Mouse (Mus musculus) lung, postnatal 0 days (tissue): ENCODE results near the gene Cd209g. TPM values are rescaled to one million over a fixed set of nuclear protein-coding genes. Genes with fewer than 3 reads are reported as not detected.

Experiments used
- ATAC-seq: fragments of 200-750 bp; cut with Nextera tagmentation; 2 replicates; pipeline ENCODE4 v1.8.0; 2017; ENCODE audit warnings: moderate library complexity
- DNase-seq: peaks from one replicate; pipeline ENCODE4 v3.0.0-alpha.2; 2016; ENCODE audit warnings: low spot score
- H3K27ac ChIP-seq: fragments of 300-500 bp; sonication (generic); 2 replicates; pipeline ENCODE4 v1.5.1; 2014; ENCODE audit warnings: antibody characterized with exemption, mild to moderate bottlenecking, low read length, mixed read lengths
- H3K27me3 ChIP-seq: fragments of 300-500 bp; sonication (generic); replicated peaks from 2 replicates; pipeline ENCODE4 v1.6.1; 2014; ENCODE audit warnings: low read length, mixed read lengths; ENCODE audit not compliant: insufficient read depth
- H3K36me3 ChIP-seq: fragments of 300-500 bp; sonication (generic); 2 replicates; pipeline ENCODE4 v1.6.1; 2014; ENCODE audit warnings: low read length, mixed read lengths; ENCODE audit not compliant: insufficient read depth
- H3K4me1 ChIP-seq: fragments of 300-500 bp; sonication (generic); 2 replicates; pipeline ENCODE4 v1.6.1; 2014; ENCODE audit warnings: antibody characterized with exemption, low read depth, low read length, mixed read lengths; ENCODE audit not compliant: insufficient read depth
- H3K4me2 ChIP-seq: fragments of 300-500 bp; sonication (generic); replicated peaks from 2 replicates; pipeline ENCODE4 v1.6.1; 2014; ENCODE audit warnings: low read depth, mild to moderate bottlenecking, low read length, moderate library complexity, mixed read lengths
- H3K4me3 ChIP-seq: fragments of 300-500 bp; sonication (generic); 2 replicates; pipeline ENCODE4 v1.5.1; 2014; ENCODE audit warnings: low read depth, low read length
- H3K9ac ChIP-seq: fragments of 300-500 bp; sonication (generic); replicated peaks from 2 replicates; pipeline ENCODE4 v1.6.1; 2014; ENCODE audit warnings: low read depth, mild to moderate bottlenecking
- H3K9me3 ChIP-seq: fragments of 300-500 bp; sonication (generic); 2 replicates; pipeline ENCODE4 v1.6.1; 2016; ENCODE audit warnings: low read length, mixed read lengths
- CTCF ChIP-seq: IDR thresholded peaks from 2 replicates; pipeline ENCODE4 v1.5.1; 2016; ENCODE audit warnings: antibody characterized with exemption, mild to moderate bottlenecking
- EP300 ChIP-seq: IDR thresholded peaks from 2 replicates; pipeline ENCODE4 v1.6.1; 2016; ENCODE audit warnings: antibody characterized with exemption, mild to moderate bottlenecking, control low read depth
- WGBS: fragments of 180-500 bp; shearing (Covaris S2); extraction: QIAGEN DNeasy Blood & Tissue Kit; methylation state at CpG from one replicate; pipeline ENCODE4 v1.1.7; 2014; 5-methylcytosine and 5-hydroxymethylcytosine counted together
- polyA plus RNA-seq: library from polyadenylated mRNA; unstranded; fragments of >200 nt; fragmentation: Nextera tagmentation; extraction: Ambion mirVana; gene quantifications from 2 replicates; pipeline ENCODE4 v1.2.1, GENCODE M21; 2015

Gene Cd209g
- polyA plus RNA-seq, 1 experiment from 2014 or later: not detected

- Histone ChIP-seq H3K27me3 (no peaks in the 10 kb centered on the region), H3K4me3 (no peak overlapping the region), H3K9me3 (no peaks in the 10 kb centered on the region), H3K4me1 (no peaks in the 10 kb centered on the region), H3K4me2 (no peak overlapping the region), H3K9ac (no peak overlapping the region), H3K27ac (no peak overlapping the region), H3K36me3 (no peaks in the 10 kb centered on the region)
- 100% methylated on average over 1 of the region's 1 CpGs for WGBS
- DNase-seq (no peak), ATAC-seq (no peak)
- no peak for TF ChIP-seq EP300
- TF ChIP-seq CTCF: no peak
Measured at GRCm38 (mm10) chr8:4167918-4168317, 34.0 kb downstream of the Cd209g start.

DNA sequence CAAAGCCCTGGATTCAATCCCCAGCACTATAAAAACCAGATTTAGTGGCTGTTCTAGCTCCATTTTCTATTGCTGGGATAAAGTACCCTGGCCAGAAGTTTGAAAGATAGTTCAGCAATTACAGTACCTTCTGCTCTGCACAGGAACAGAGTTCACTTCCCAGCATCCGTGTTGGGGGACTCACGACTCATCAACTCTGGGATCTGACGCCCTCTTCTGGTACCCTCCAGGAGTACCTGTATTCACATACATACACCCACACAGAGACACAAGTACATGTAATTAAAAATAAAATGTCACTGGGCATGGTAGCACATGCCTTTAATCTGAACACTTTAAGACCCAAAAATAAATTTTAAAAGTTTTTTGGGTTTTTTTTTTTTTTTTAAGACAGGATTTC, 38.6 kb downstream of the Cd209g start:
- H3K36me3 ChIP-seq: no peaks in the 10 kb centered on the region
- DNase-seq (no peak), ATAC-seq (no peak)
- H3K4me3 ChIP-seq: no peak overlapping the region
- no peak overlapping the region for H3K9ac ChIP-seq
- no peak overlapping the region for H3K27ac ChIP-seq
- TF ChIP-seq EP300: no peak
- no peak for TF ChIP-seq CTCF
- H3K4me2 ChIP-seq: no peak overlapping the region
- H3K4me1 ChIP-seq: no peaks in the 10 kb centered on the region
- no peaks in the 10 kb centered on the region for H3K27me3 ChIP-seq
- no peaks in the 10 kb centered on the region for H3K9me3 ChIP-seq
- 73% methylated on average over 3 of the region's 3 CpGs for WGBS

- Histone ChIP-seq H3K27me3 (no peaks in the 10 kb centered on the region), H3K9me3 (no peaks in the 10 kb centered on the region), H3K36me3 (no peaks in the 10 kb centered on the region), H3K9ac (no peak overlapping the region), H3K4me2 (no peak overlapping the region), H3K27ac (no peak overlapping the region), H3K4me1 (no peaks in the 10 kb centered on the region), H3K4me3 (no peak overlapping the region)
- WGBS: 78% methylated on average over 2 of the region's 2 CpGs
- no peak for DNase-seq
- ATAC-seq: no peak
- TF ChIP-seq EP300: no peak
- no peak for TF ChIP-seq CTCF
Measured at GRCm38 (mm10) chr8:4174018-4174417, 40.1 kb downstream of the Cd209g start.

GRCm38 (mm10) chr8:4183409-4183808, 49.5 kb downstream of the Cd209g start:
- no peak for DNase-seq
- TF ChIP-seq EP300 (no peak), CTCF (no peak)
- 82% methylated on average over 8 of the region's 8 CpGs for WGBS
- Histone ChIP-seq H3K9ac (no peak overlapping the region), H3K9me3 (no peaks in the 10 kb centered on the region), H3K4me1 (no peaks in the 10 kb centered on the region), H3K4me3 (no peak overlapping the region), H3K27me3 (no peaks in the 10 kb centered on the region), H3K27ac (no peak overlapping the region), H3K4me2 (no peak overlapping the region), H3K36me3 (peaks cover 18% of the 10 kb centered on the region; the same call in 1 of the 2 replicates)
- no peak for ATAC-seq

- TF ChIP-seq CTCF (no peak), EP300 (no peak)
- ATAC-seq: no peak
- H3K4me3 ChIP-seq: no peak overlapping the region
- no peak overlapping the region for H3K27ac ChIP-seq
- no peaks in the 10 kb centered on the region for H3K9me3 ChIP-seq
- DNase-seq: no peak
- no peaks in the 10 kb centered on the region for H3K4me1 ChIP-seq
- 80% methylated on average over 2 of the region's 2 CpGs for WGBS
- H3K36me3 ChIP-seq: peaks cover 18% of the 10 kb centered on the region; the same call in 1 of the 2 replicates
- no peak overlapping the region for H3K4me2 ChIP-seq
- H3K9ac ChIP-seq: no peak overlapping the region
- H3K27me3 ChIP-seq: no peaks in the 10 kb centered on the region
Measured at GRCm38 (mm10) chr8:4186151-4186550, 52.3 kb downstream of the Cd209g start.

Other genes starting within 250 kb of the Cd209g start
- gene Cd209b, start 207.3 kb upstream of the Cd209g start, polyA plus RNA-seq: not detected in 2 replicates
- 0.17 and 0.26 TPM in 2 replicates for gene Cd209c, start 179.4 kb upstream of the Cd209g start, polyA plus RNA-seq
- gene Cd209f, start 28.3 kb upstream of the Cd209g start, polyA plus RNA-seq: not detected in 2 replicates
- gene Evi5l, start 32.5 kb downstream of the Cd209g start, polyA plus RNA-seq: 11.3 and 11.9 TPM in 2 replicates
- 0.89 and 0.99 TPM in 2 replicates for gene Prr36, start 83.4 kb downstream of the Cd209g start, polyA plus RNA-seq
- 6.0 and 7.8 TPM in 2 replicates for gene Lrrc8e, start 92.7 kb downstream of the Cd209g start, polyA plus RNA-seq
- 22.9 and 23.6 TPM in 2 replicates for gene Map2k7, start 104.6 kb downstream of the Cd209g start, polyA plus RNA-seq
- gene Gm49320, start 104.8 kb downstream of the Cd209g start, polyA plus RNA-seq: 0.25 and 0.86 TPM in 2 replicates
- 2.2 and 4.3 TPM in 2 replicates for gene Tgfbr3l, start 114.1 kb downstream of the Cd209g start, polyA plus RNA-seq
- 27.5 and 28.9 TPM in 2 replicates for gene Snapc2, start 119.0 kb downstream of the Cd209g start, polyA plus RNA-seq
- 35.1 and 38.4 TPM in 2 replicates for gene Ctxn1, start 125.2 kb downstream of the Cd209g start, polyA plus RNA-seq
- gene Timm44, start 141.8 kb downstream of the Cd209g start, polyA plus RNA-seq: 30.7 and 36.1 TPM in 2 replicates
- 4.3 and 4.9 TPM in 2 replicates for gene Ccl25, start 191.1 kb downstream of the Cd209g start, polyA plus RNA-seq
- gene Elavl1, start 191.3 kb downstream of the Cd209g start, polyA plus RNA-seq: 90.9 and 110 TPM in 2 replicates